Mouse (Mus musculus) spleen, postnatal 36 days (tissue): Measurements from ENCODE around the gene Klhl10.
A peak's percentile ranks its signal among the peaks of the same experiment; 100 is the strongest.

Experiments used
- DNase-seq, 2 experiments: peaks; one replicate each; pipeline ENCODE4 v3.0.0; 2022; ENCODE audit warnings: low spot score in 2 of 2, mixed read lengths in 1 of 2

Gene Klhl10

DNA sequence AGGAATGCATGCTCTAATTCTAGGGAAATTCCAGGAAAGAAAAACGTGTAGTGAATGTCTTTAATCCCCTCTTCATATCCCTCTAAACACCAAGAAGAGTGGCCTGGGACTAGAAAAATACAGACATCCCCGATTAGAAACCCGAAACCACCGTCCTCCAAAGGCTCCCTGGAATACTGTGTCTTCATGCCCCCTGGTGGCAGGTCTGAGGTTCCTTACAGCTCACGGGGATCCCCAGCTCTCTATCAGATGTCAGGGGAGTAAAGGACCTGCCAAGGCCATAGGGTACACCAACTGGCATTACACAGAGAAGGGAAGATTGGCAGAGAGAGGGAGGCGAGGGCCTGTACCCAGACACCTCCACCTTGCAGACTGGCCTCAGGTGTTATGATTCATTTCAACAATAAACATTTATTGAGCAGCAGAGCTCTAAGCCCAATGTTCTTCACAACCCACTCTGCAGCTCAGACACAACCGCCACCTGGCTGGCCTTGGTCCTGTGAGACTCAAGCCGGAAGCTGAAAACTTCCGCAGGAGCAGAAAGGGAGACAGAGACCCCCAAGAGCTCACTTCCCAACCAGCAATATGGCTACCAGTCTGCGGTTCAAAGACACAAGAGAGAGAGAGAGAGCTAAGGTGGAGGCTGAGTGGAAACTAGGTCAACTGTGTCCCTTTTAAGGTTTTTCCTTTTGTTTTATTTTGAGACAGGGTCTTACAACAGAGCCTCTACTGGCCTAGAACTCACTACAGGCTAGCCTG is 33.5 kb upstream of the Klhl10 start:
- DNase-seq = peak; percentile 44 to 50

DNA sequence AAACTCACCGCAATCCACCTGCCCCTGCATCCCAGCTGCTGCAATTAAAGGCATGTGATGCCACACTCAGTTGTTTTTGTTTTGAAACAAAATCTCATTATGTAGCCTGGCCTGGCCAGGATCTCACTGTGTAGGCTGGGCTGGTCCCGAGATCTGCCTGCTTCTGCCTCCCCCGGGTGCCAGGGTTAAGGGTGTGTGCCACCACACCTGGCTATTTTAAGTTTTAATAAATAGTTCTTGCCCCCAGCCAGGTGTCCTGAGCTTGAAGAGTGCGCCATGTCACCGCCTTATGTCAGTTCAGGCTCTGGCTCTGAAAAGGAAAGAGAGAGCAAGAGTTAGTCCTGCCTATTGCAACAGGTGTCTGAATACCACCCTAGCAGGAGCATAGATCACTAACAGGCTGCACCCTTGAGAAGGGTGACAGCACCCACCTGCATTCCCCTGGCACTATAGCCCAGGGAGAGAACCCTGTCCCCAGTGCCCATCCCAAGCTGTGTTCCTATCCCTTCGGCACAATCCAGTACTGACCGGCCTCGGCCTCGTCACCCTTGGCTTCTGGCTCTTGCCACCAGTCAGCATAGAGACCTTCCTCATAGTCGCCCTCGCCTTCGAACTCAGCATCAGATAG is 32.8 kb upstream of the Klhl10 start:
- DNase-seq = no peak

DNA sequence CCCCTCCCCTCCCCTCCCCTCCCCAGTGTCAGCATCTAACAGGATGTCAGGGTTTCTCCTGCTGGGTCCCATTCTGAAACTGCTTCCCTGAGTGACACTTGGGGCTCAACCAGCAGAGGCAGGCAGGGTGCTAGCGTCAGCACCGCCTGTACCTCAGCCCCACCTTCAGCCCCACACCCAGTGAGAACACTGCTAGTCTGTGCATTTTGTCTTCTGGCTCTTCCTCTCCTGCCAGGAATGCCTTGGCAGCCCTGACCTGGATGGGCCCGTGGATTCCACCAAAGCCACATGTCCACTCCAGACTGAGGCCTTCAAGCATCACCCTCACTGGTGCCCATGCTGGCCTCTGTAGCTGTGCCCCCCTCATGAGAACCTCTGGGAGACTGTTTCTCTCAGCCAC is 32.0 kb upstream of the Klhl10 start:
- no peak for DNase-seq

DNA sequence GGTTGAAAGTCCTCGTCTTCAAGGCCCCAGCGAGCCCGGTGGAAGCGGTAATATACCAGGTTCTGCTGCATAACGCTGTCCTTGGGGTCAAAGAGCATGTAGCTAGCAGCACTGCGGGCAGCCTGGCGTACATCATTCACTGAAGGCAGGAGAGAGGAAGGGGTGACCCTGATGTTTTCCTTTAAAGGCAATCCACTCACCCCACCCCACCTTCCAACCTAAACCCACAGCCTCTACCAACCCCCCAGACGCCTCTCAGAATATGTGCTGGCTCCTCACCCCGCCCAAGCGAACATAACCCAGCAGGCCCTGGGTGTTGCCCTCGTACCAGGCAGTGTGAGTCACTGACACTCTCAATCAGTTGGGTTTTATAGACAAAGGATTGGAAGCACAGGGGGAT is 30.0 kb upstream of the Klhl10 start:
- no peak for DNase-seq

DNA sequence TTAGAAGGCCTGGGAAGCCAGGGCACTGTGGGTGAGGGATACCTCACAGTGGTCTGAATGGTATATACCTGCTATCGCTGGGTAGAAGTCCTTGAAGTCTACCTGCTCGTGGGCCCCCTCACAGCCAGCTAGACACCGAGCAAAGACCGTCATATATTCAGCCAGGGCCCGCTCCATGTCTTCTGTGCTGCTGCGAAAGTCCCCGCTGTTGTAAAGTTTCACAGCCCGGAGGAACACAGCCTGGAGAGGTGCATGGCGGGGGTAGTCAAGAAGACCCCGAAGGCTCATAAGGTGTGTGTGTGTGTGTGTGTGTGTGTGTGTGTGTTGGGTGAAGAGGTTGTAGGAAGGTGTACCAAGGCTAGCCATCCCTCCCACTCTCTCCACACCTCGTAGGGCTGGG is 28.2 kb upstream of the Klhl10 start:
- no peak for DNase-seq

DNA sequence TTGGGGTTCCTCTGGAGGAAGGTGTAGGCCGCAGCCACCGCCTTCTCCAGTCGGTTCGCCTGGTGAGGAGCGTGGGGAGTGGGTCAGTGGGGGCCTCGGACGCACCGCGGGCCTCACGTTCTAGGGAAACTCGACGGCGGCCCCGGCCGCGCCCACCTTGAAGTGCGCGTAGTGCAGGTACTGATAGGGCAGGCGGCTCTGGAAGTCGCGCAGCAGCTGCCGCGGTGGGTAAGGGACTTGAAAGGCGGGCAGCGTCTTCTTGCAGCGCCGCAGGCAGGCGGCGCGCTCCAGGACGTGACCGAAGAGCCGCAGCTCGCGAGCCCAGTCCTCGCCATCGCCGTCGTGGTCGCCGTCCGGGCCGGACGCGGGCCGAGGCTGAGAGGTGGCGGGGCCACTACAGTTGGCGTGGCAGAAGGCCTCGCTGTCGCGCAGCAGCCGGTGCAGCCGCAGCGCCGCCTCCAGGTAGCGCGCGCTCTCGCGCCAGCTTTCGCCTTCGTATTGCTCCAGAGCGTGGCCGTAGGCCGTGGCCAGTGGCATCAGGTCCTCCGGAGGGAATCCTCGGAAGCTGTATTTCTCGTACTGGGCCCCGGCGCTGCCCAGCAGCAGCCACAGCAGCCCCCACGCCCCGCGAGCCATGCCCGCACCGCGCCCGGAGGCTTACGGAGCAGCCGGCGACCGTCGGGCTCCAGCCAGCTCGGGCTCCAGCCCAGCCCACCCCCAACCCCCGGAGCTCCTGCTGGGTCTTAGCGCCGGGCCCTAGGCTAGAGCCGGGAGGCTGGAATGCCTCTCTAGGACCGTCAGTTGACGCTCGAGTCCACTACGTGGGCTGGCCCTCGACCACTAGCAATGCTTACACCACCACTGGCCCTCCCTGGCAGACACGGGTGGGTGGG is 27.4 kb upstream of the Klhl10 start, which contains the start of gene P3h4:
TSS of gene P3h4 (minus strand) at position 816 of the 893 bp plus-strand sequence.
- peak; percentile 37 to 44 for DNase-seq

DNA sequence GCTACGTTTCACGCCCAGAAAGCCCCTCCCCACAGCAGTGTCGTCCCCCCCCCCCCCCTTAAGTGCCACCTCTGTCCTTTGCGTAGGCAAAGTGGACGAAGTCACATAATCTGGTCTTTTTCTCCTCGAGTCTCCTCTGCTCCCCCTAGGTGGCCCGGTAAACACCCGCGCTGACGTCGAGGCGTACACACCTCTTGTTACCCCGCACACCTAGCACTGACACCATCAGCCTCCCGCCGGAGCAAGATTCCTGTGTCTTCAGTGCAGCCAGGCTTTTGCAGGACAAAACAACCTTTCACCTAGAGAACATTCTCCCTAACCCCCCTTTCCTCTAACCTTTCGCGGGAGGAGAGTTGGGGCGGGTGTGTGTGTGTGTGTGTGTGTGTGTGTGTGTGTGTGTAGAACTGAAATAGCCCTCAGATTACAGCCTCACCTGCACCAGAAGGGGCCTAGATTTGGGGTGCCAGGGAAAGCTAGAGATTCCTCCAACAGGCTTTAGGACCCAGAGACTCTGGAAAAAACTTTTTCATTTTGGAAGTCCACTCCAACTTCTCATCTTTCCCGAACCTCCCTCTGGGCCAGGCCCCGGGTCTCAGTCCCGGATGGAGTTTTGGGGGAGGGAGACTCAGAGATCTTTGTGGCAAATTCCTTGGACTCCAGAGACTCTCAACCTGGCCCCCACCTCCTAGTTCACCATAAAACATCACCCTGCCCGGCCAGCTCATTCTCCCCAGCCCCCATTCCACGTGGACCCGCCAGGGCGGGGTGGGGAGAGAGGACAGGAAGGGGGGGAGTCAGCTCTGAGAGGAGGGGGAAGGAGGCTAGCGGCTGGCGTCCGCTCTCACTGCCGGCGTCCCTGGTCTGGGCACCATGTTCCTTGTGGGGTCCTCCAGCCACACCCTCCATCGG is 26.5 kb upstream of the Klhl10 start, which contains the start of gene Fkbp10:
TSS of gene Fkbp10 (plus strand) at position 784 of the 909 bp plus-strand sequence.
- DNase-seq = no peak

DNA sequence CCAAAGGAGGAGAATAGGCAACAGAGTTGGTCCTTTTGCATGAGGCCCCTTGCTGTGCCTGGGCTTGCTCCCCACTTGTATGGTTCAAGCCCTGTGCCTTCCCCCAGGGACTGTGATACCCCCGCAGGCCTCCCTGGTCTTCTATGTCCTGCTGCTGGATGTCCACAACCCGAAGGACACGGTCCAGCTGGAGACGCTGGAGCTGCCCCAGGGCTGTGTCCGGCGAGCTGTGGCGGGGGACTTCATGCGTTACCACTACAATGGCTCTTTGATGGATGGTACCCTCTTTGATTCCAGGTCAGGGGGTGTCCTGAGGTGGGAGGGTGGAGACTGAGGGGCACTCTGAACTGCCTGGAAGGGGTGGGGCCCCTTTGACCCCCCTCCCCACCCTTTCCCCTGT is 20.2 kb upstream of the Klhl10 start:
- no peak for DNase-seq

DNA sequence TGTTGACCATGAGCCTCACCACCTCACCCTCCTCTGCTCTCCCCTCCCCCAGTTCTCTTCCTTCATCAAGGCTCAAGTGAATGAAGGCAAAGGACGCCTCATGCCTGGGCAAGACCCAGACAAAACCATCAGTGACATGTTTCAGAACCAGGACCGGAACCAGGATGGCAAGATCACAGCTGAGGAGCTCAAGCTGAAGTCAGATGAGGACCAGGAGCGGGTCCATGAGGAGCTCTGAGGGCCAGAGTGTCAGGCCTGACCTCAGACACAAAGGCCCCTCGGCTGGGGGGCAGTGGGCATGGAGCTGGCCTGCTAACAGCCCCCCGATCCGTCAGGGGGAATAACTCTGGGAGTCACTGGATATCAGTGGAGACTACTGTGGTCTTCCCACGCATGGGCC is 17.9 kb upstream of the Klhl10 start:
- no peak for DNase-seq

DNA sequence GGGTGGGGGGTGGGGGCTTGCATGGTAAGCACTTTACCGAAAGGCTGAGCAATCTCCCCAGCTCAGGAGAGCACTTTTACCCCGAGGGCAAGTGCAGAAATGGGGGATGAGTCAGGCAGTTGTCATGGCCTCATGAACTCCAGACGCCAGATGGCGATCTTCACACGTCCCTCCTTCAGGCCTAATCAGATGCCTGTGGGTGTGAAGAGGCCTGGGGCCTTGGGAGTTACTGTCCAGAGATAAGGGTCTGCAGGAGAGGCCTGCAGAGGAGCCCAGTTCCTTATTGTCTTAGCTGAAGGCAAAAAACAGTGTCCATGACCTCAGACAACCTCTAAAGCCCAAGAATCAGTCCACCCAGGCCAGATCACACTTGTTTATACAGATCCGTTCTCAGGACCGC is 15.9 kb upstream of the Klhl10 start:
- DNase-seq = peak; percentile 55 to 62

DNA sequence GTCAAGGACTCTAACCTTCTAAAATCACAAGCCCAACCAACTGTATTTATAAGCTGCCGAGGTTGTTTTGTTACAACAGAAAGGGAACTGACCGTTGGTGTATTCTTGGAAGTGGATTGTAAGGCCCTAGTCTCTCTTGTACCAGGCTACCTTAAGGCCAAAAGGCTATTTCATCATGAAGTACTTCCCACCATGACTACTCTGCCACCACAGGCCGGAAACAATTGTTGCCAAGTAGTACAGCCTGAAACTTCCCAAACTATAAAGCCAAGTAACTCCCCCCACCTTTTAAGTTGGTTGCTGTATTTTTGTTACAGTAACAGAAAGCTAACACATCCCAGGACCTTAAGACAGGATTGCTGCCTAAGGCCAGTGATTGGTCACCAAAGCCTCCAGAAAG is 14.9 kb upstream of the Klhl10 start:
- DNase-seq = no peak

DNA sequence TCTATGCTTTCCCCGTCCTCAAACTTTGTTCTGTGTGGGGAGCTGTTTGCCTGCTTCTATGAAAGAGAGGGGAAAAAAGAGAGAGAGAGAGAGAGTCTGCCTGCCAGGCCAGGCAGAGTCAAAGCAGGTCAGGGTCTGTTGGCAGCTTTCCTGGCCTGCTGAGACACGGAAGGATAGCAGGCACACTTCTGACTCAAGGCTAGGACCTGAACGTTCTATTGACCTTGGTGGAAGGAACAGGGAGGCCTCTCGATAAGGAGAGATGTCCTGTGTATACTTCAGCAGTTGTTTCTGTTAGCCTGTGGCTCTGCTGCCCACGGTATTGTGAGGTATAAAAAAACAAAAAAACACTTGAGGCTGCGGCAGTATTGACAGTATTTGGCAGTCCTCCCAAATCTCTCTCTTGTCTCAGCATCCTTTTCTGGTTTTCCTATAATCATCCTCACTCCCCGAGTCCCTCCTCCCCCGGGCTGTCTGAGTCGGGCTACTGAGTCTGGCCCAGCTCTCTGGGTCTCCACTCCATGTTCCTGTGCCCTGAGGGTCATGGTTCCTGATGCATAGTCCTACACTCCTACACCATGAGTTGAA is 13.0 kb upstream of the Klhl10 start:
- DNase-seq = no peak

DNA sequence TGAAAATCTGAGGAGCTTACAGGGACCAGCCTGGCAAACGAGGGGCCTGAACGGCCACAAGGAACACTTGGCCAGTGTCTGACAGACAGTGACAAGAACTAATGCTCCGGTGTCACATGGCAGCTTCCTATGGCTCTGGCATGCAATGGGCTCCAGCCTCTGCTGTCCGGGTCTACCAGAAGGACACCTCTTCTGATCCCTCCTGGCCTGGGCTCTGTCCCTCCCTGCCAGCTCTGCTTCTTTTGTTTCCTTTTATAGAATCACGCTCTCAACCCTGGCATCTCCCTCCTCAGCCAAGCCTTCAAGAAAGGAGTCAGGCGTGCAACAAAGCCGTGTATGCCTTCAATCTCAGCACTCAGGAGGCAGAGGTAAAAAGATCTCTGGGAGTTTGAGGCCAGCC is 11.7 kb upstream of the Klhl10 start:
- no peak for DNase-seq

DNA sequence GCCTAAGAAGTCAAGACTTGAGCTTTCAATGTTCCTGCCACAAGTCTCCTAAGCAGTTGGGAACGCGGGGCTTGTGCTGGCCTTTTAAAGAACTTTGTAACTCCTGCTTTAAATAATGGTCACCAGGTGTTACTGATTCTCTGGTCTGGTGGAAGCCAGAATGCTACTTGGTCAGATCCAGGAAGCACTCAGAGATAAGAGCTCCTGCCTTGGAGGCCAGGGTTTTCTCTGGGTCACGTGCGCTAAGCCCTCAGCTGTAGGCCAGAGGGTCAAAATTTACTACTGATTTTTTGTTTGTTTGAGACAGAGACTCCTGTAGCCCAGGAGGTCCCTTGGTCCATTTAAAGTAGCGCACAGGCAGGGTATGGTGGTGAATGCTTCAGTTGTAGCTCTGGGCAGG is 9.7 kb upstream of the Klhl10 start:
- no peak for DNase-seq

DNA sequence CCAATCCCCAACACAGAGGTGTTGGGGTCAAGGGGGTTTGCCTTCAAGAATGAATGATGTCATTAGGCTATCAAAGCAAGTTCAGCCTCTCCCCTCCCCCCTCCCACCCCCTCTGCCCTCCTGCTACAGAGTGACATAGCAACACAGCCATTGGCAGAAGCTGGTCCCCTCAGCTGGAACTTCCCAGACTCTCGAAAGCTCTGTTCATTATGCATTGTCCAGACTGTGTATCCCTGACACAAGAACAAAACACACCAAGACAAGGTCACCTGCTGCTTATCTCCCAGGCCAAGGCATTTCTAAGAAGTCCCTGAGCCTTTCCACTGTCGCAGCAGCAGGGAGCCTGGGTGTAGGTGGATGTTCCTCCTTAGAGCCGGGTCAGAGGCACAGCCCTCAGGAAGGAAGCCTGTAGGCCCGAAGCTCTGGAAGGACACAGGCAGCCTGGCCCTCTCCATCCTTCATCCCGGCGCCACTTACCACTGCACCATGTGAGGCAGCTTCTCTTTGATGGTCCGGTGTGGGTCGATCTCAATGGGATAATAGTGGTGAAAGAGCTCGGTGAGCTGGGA is 6.0 kb upstream of the Klhl10 start:
- no peak for DNase-seq

DNA sequence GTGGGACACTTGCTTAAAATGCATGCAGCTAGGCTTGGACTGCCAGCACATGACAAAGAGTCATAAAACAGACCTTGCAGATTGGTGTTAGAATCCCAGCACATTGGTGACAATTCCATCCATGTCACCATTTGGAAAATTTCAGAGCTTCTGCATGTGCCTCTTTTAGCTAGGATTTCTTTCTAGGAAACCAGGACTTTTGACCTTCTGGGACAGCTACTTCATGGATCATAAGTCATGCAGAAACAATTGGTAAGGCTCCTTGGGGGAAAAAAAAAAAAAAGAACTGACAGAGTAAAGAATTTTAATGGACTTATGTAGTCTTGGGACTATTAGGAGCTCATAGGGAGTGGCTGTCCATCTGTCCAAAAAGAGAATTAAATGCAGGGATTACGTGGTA is 3.8 kb upstream of the Klhl10 start:
- DNase-seq = no peak

DNA sequence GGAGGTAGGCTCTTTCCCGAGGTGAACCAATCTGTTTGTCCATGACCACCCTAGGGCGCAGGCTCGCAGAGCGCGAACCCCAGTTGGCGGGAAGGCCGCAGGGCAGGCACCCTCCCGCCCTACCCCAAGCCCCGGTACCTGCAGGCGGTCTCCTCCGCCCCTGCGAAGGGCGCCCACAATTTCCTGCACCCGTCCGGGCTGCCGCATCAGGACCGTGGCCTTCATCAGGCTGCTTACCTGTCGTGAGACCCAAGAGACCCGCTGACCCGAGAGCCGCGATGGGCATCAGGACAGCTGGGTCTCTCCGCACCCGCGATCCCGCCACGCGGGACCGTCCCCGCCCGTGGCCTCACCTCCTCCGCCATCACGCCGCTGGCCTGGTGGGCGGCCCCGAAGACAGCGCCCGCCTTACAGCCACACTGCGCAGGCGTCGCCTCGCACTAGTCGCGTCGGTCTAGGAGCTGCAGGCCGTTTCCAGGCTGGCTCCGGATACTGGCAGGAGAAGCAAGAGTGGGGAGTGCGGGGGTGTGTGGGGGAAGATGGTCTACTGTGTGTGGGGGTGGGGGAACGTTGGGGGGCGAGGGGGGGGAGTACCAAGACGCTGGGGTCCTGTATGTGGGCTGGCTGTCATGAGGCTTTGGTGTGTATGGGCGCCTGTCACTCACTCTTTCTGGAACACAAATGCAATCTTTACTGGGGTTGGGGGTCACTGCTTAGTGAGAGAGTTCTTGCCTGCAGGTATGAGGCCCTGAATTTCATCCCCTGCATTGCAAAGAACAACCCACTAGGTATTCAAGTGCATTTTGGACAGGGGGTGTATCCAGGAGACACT is 810 bp upstream of the Klhl10 start:
- DNase-seq = peak; percentile 82

DNA sequence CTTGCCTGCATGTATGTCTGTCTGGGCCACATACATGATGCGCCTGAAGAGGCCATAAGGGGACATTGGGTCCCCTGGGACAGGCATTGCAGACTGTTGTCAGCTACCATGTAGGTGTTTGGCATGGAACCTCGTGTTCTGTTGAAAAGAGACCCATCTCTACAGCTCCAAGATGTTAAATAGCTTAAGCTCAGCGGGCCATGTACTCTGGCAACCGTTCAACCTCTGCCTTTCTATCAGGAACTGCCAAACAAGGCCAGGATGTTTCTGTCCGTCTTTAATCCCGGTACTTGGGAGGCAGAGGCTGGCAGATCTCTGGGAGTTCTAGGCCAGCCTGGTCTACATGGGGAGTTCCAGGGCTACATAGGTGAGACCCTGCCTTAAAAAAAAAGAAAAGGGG is 908 bp downstream of the Klhl10 start:
- DNase-seq = no peak

DNA sequence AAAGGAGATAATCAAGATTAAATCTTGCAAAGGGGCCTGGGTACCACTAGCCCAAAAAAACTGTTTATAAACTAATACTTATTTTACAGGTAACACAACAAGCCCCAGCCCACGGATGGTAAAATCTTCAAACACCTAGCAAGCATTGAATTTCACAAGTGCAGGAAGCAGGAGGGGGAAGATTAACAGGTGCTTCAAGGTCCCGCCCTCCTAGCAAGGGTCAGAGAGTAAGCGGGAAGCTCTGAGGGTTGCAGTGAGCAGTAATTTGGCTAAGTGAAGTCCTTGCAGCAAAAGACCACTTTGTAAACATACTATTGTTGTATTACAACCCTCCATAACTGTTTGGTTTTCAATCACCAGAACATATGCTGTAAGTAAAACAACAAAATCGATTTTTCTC is 15.5 kb downstream of the Klhl10 start:
- no peak for DNase-seq

DNA sequence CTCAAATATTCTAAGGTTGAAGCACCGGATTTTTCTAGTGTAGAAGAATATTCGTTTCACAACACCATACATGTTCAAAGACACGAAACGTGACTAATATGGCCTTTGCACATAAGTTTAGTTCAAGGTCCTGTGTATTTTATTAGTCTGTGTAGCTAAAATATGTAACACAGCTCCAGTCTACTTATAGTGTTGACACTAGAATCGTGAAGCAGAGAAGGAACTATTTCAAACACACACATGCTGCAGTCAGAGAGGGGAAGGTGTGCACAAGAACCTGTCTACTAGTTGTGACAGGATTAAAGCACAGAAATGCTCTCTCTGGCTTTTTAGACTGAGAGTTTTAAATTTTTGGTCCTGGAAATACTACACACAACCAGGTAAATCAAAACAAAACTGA is 16.0 kb downstream of the Klhl10 start:
- DNase-seq = no peak
